Mouse (Mus musculus) adipose tissue, adult 10 weeks (tissue): ENCODE data around the gene Myl10. TPM values are rescaled to one million over a fixed set of nuclear protein-coding genes. Genes with fewer than 3 reads are reported as not detected.

ENCODE experiments used
- polyA plus RNA-seq: library from polyadenylated mRNA; stranded (reverse); fragments of 350-450 nt; fragmentation: Illumina TruSeq; extraction: RNeasy Lipid Tissue Mini Kit (QIAGEN cat#74804); gene quantifications from one replicate; pipeline ENCODE4 v1.2.3, GENCODE M21; 2014; ENCODE audit warnings: low read depth, low replicate concordance

Gene Myl10
- polyA plus RNA-seq = 3.5 TPM

DNA sequence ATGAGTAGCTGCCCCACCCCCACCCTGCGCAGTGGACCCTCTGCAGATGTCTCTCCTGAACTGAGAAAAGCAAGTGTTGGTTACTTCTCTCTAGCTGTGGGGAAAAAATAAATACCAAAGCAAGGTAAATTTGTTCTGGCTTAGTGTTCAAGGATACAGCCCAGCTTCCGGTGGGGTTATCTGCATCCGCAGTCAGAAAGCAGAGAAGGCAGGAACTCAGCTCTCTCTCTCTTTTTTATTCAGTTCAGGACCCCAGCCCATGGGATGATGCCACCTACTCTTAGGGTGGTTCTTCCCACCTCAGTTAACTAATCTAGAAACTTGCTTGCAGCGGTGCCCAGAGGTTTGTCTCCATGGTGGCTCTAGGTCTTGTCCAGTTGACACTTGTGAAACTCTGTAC lies at the start of gene Myl10:
Gene Myl10, plus strand, starts transcription at position 363 of the 400 bp plus-strand sequence.

Other genes with a start within 250 kb of the Myl10 start
- gene Cux1, start 125.7 kb upstream of the Myl10 start, polyA plus RNA-seq = 54.3 TPM
- not detected for gene Col26a1, start 190.1 kb downstream of the Myl10 start, polyA plus RNA-seq
- gene Ift22, start 215.0 kb downstream of the Myl10 start, polyA plus RNA-seq = 34.6 TPM